Mouse (Mus musculus) G1E (cell line): ENCODE measurements at regions not wholly inside any gene's neighbourhood (a gene's known extent, or its start where the extent isn't known, plus 50 kb on each side); places are given as distances from the start of the nearest gene placed in this dataset.

Experiments used
- ATAC-seq: 2 replicates; pipeline ENCODE4 v1.8.0; 2016; ENCODE audit warnings: mild to moderate bottlenecking; ENCODE audit not compliant: insufficient number of reproducible peaks, poor library complexity, low FRiP score, severe bottlenecking; ENCODE audit errors: extremely low read depth
- DNase-seq: peaks from one replicate; pipeline ENCODE4 v3.0.0; 2012; ENCODE audit warnings: low spot score
- H3K27me3 ChIP-seq: 2 replicates; pipeline ENCODE4 v1.6.1; 2012; ENCODE audit warnings: mild to moderate bottlenecking, low read length, inconsistent platforms; ENCODE audit not compliant: insufficient read depth
- H3K36me3 ChIP-seq: replicated peaks from 2 replicates; pipeline ENCODE3; 2012; ENCODE audit warnings: mild to moderate bottlenecking, inconsistent platforms
- H3K4me1 ChIP-seq: 2 replicates; pipeline ENCODE4 v1.6.1; 2012; ENCODE audit warnings: low read depth, low read length, inconsistent platforms, mixed read lengths; ENCODE audit not compliant: insufficient read depth
- H3K4me3 ChIP-seq: 2 replicates; pipeline ENCODE4 v1.5.1; 2012; ENCODE audit warnings: low read depth, mild to moderate bottlenecking, inconsistent platforms, low read length, moderate library complexity, mixed read lengths
- H3K9me3 ChIP-seq: replicated peaks from 2 replicates; pipeline ENCODE4 v1.6.1; 2012; ENCODE audit warnings: inconsistent platforms
- CTCF ChIP-seq: IDR thresholded peaks from 2 replicates; pipeline ENCODE4 v1.5.1; 2012; ENCODE audit warnings: low read depth, low read length, inconsistent platforms, mixed read lengths
- GATA1 ChIP-seq: IDR thresholded peaks from 2 replicates; pipeline ENCODE4 v1.6.1; 2012; ENCODE audit warnings: borderline replicate concordance, low read length, inconsistent platforms, mixed read lengths
- GATA2 ChIP-seq: IDR thresholded peaks from 2 replicates; pipeline ENCODE4 v1.6.1; 2012; ENCODE audit warnings: low read depth, low read length, inconsistent platforms, borderline replicate concordance
- POLR2AphosphoS5 ChIP-seq: IDR thresholded peaks from 2 replicates; pipeline ENCODE4 v1.6.1; 2012; ENCODE audit warnings: low read depth, low read length, inconsistent platforms; ENCODE audit not compliant: insufficient replicate concordance
- TAL1 ChIP-seq: conservative IDR thresholded peaks from 2 replicates; pipeline ENCODE4 v1.6.1; 2012; ENCODE audit warnings: low read depth, low read length, inconsistent platforms, mixed read lengths

- no peak for ATAC-seq
- Histone ChIP-seq H3K27me3 (no peaks in the 10 kb centered on the region), H3K4me3 (no peak overlapping the region), H3K36me3 (no peaks in the 10 kb centered on the region), H3K4me1 (no peaks in the 10 kb centered on the region), H3K9me3 (no peaks in the 10 kb centered on the region)
- no peak for DNase-seq
- TF ChIP-seq GATA1 (no peak), GATA2 (no peak), CTCF (no peak), POLR2AphosphoS5 (no peak), TAL1 (no peak)
Measured at GRCm38 (mm10) chr4:7961521-7962172, 277.2 kb downstream of the Car8 start.

- no peak for DNase-seq
Measured at GRCm38 (mm10) chr4:7960335-7960734, 278.5 kb downstream of the Car8 start.

GRCm38 (mm10) chr4:7948020-7948419 lies 290.8 kb downstream of the Car8 start:
- ATAC-seq (no peak), DNase-seq (no peak)
- TF ChIP-seq GATA2 = no peak
- no peak for TF ChIP-seq POLR2AphosphoS5
- TF ChIP-seq CTCF = no peak
- TF ChIP-seq GATA1 = no peak
- TF ChIP-seq TAL1 = no peak
- Histone ChIP-seq H3K27me3 (no peaks in the 10 kb centered on the region), H3K9me3 (no peaks in the 10 kb centered on the region), H3K4me3 (no peak overlapping the region), H3K36me3 (no peaks in the 10 kb centered on the region), H3K4me1 (no peaks in the 10 kb centered on the region)

More at GRCm38 (mm10) chr4:7960335-7960734, 278.5 kb downstream of the Car8 start:
- ATAC-seq = no peak
- H3K4me1 ChIP-seq = no peaks in the 10 kb centered on the region
- TF ChIP-seq GATA1 (no peak), CTCF (no peak), POLR2AphosphoS5 (no peak), GATA2 (no peak), TAL1 (no peak)
- no peaks in the 10 kb centered on the region for H3K27me3 ChIP-seq
- no peaks in the 10 kb centered on the region for H3K9me3 ChIP-seq
- no peak overlapping the region for H3K4me3 ChIP-seq
- no peaks in the 10 kb centered on the region for H3K36me3 ChIP-seq

GRCm38 (mm10) chr4:7921503-7921902 lies 317.3 kb downstream of the Car8 start:
- TF ChIP-seq GATA2 (no peak), CTCF (no peak), TAL1 (no peak), POLR2AphosphoS5 (no peak), GATA1 (no peak)
- DNase-seq (no peak), ATAC-seq (no peak)
- H3K9me3 ChIP-seq = no peaks in the 10 kb centered on the region
- H3K4me1 ChIP-seq = no peaks in the 10 kb centered on the region
- no peaks in the 10 kb centered on the region for H3K36me3 ChIP-seq
- no peak overlapping the region for H3K4me3 ChIP-seq
- H3K27me3 ChIP-seq = no peaks in the 10 kb centered on the region

- no peak for TF ChIP-seq POLR2AphosphoS5
- TF ChIP-seq TAL1 = no peak
- TF ChIP-seq GATA2 = no peak
- TF ChIP-seq GATA1 = no peak
- no peak for TF ChIP-seq CTCF
- Histone ChIP-seq H3K36me3 (no peaks in the 10 kb centered on the region), H3K9me3 (no peaks in the 10 kb centered on the region), H3K4me3 (no peak overlapping the region), H3K27me3 (no peaks in the 10 kb centered on the region), H3K4me1 (no peaks in the 10 kb centered on the region)
- DNase-seq = no peak
- no peak for ATAC-seq
Measured at GRCm38 (mm10) chr4:7913191-7913590, 325.6 kb downstream of the Car8 start.

- DNase-seq = no peak
- Histone ChIP-seq H3K4me1 (no peaks in the 10 kb centered on the region), H3K4me3 (no peak overlapping the region), H3K9me3 (no peaks in the 10 kb centered on the region), H3K36me3 (no peaks in the 10 kb centered on the region), H3K27me3 (no peaks in the 10 kb centered on the region)
- TF ChIP-seq TAL1 = no peak
- TF ChIP-seq POLR2AphosphoS5 = no peak
- no peak for TF ChIP-seq GATA2
- no peak for TF ChIP-seq GATA1
- no peak for TF ChIP-seq CTCF
- no peak for ATAC-seq
Measured at GRCm38 (mm10) chr4:7912675-7913074, 326.2 kb downstream of the Car8 start.
